Mouse (Mus musculus) olfactory bulb, adult 2 months (tissue): ENCODE measurements at regions not wholly inside any gene's neighbourhood (a gene's known extent, or its start where the extent isn't known, plus 50 kb on each side); places are given as distances from the start of the nearest gene placed in this dataset.

Experiments used
- CTCF ChIP-seq: fragments of 200-500 bp; IDR thresholded peaks from 2 replicates; pipeline ENCODE4 v1.5.1; 2012; ENCODE audit warnings: low read depth, mild to moderate bottlenecking, low read length, moderate library complexity; ENCODE audit not compliant: insufficient read depth
- POLR2A ChIP-seq: fragments of 200-500 bp; IDR thresholded peaks from 2 replicates; pipeline ENCODE4 v1.6.1; 2012; ENCODE audit warnings: mild to moderate bottlenecking, low read depth, low read length, moderate library complexity; ENCODE audit not compliant: insufficient read depth

DNA sequence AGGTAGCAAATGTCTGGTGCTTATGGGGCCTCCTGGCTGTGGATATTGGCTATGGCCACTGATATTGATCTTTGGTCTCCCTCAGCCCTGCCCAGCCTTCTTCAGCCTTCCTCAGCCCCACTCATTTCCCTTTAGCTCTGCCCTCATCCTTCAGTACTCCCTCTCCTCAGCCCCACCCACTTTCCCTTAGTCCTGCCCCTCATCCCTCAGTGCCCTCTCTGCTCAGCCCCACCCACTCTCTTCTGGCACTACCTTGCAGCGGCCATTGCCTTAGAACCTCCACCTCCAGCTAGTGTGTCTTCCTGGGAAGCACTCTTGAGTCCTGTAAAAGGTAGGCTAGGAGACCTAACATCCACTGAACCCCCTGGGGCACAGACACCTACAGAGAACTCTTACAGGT is 331.9 kb upstream of the Dio3 start:
- no peak for TF ChIP-seq CTCF
- no peak for TF ChIP-seq POLR2A
